Mouse (Mus musculus) cerebellum, adult 2 months (tissue): Measurements from ENCODE around the gene Cwc27. TPM values are rescaled to one million over a fixed set of nuclear protein-coding genes. Genes with fewer than 3 reads are reported as not detected.

Experiments
- DNase-seq, 2 experiments: peaks; one replicate each; pipeline ENCODE4 v3.0.0; 2021
- H3K27ac ChIP-seq: fragments of 200-500 bp; 2 replicates; pipeline ENCODE4 v1.5.1; 2012; ENCODE audit warnings: low read length, control low read depth, inconsistent platforms; ENCODE audit not compliant: insufficient read depth
- H3K27me3 ChIP-seq: fragments of 200-500 bp; 2 replicates; pipeline ENCODE4 v1.6.1; 2012; ENCODE audit warnings: inconsistent platforms, mild to moderate bottlenecking, low read length, moderate library complexity; ENCODE audit not compliant: control insufficient read depth, insufficient read depth
- H3K4me1 ChIP-seq: fragments of 200-500 bp; 2 replicates; pipeline ENCODE4 v1.6.1; 2011; ENCODE audit warnings: low read length; ENCODE audit not compliant: control insufficient read depth, insufficient read depth
- H3K4me3 ChIP-seq: fragments of 200-500 bp; replicated peaks from 2 replicates; pipeline ENCODE3; 2011; ENCODE audit warnings: mild to moderate bottlenecking, low read depth, low read length, control low read depth; ENCODE audit not compliant: insufficient read depth
- CTCF ChIP-seq: fragments of 200-500 bp; IDR thresholded peaks from 2 replicates; pipeline ENCODE4 v1.5.1; 2011; ENCODE audit warnings: low read depth, mild to moderate bottlenecking, control low read depth, low read length, moderate library complexity, borderline replicate concordance; ENCODE audit not compliant: insufficient read depth
- POLR2A ChIP-seq: fragments of 200-500 bp; IDR thresholded peaks from 2 replicates; pipeline ENCODE4 v1.6.1; 2011; ENCODE audit warnings: low read length, control low read depth, borderline replicate concordance; ENCODE audit not compliant: insufficient read depth
- WGBS: fragments of 180-500 bp; shearing (Covaris S2); methylation state at CpG from one replicate; pipeline ENCODE4 v1.1.7; 2018; 5-methylcytosine and 5-hydroxymethylcytosine counted together
- polyA plus RNA-seq: library from polyadenylated mRNA; depleted of rRNA; stranded (reverse); fragments of >200 nt; gene quantifications from 2 replicates; pipeline ENCODE4 v1.2.3, GENCODE M21; 2012

Cwc27 gene
- polyA plus RNA-seq, 1 experiment: 16.4 TPM

DNA sequence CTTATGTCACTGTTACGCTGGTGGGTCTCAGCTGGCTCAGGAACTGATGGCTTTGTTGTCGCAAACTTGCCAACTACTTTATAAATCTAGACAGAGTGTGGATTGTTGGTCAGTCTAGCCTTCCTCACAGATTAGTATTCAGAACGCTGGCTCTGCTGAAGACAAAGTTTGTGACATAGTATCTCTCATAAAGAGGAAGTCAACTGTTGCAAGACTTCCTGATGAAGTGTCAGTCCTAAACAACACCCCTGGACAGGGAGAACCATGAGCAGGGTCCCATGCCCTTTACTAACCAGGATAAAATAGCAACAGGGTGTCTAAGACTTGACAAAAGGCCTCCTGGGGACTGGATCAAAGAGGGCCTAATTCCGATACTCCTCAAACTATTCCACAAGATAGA lies 205.6 kb downstream of the Cwc27 start:
- Histone ChIP-seq H3K4me3 (no peak overlapping the region), H3K4me1 (no peaks in the 10 kb centered on the region), H3K27me3 (no peaks in the 10 kb centered on the region), H3K27ac (no peak overlapping the region)
- no peak for DNase-seq
- TF ChIP-seq CTCF (no peak), POLR2A (no peak)
- 92% methylated on average over 4 of the region's 4 CpGs for WGBS

DNA sequence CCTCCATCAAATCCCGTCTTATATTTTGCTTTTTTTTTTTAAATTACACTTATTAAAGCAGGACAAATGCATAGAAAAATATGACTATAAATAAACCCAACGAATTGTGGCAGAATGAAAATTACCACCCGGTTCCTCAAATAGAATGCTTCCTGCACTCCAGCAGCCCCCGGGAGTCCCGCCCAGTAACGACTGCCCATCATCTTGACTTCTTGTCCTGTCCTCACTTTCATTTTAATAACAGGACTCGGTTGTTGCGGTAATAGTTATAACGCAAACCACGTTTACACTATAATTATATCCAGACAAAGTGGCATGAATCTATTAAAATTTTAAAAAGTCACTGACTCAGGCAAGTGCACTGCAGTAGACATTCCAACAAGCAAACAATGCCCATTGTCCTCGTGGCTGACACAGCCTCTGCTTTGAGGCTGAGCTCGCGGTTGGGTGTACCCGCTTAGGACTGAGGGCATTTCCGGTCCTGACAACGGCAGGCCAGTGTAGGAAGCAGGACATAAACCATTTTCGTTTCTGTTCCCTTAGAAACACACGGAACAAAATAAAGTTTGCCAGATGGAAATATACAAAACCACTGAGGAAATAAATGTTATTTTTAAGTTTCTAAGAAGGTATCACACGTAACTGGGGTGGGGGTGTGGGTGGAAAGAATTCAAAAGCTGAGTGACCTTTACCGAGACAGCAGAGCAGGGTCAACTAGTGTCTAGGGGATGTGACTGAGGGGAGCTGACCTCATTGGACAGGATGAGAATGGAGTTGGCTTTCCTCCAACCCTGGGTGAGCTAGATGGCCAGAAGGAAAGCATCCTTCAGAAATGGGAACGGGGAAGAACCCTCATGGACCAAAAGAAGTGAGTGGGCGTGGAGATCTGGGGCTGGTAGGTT lies 206.5 kb downstream of the Cwc27 start:
- 86% methylated on average over 22 of the region's 22 CpGs for WGBS
- no peak for DNase-seq
- H3K4me3 ChIP-seq: no peak overlapping the region
- TF ChIP-seq POLR2A (no peak), CTCF (no peak)
- no peaks in the 10 kb centered on the region for H3K4me1 ChIP-seq
- no peaks in the 10 kb centered on the region for H3K27me3 ChIP-seq
- H3K27ac ChIP-seq: no peak overlapping the region

DNA sequence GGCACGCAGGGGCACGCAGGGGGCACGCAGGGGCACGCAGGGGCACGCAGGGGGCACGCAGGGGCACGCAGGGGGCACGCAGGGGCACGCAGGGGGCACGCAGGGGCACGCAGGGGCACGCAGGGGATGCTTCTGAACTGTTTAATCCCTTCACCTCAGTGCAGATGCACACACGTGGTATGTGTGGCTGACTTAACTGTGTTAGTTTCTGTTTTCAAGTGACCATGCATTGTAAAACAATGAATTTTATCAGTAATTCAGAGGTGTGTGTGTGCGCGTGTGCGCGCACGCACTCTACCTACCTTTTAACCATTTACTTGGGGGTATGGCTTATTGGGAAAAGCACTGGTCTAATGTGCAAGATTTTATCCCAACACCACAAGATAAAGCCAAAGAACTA lies 208.4 kb downstream of the Cwc27 start:
- Histone ChIP-seq H3K4me1 (no peaks in the 10 kb centered on the region), H3K27ac (no peak overlapping the region), H3K4me3 (no peak overlapping the region), H3K27me3 (no peaks in the 10 kb centered on the region)
- WGBS: 88% methylated on average over 18 of the region's 18 CpGs
- TF ChIP-seq POLR2A: no peak
- no peak for TF ChIP-seq CTCF
- DNase-seq: no peak

DNA sequence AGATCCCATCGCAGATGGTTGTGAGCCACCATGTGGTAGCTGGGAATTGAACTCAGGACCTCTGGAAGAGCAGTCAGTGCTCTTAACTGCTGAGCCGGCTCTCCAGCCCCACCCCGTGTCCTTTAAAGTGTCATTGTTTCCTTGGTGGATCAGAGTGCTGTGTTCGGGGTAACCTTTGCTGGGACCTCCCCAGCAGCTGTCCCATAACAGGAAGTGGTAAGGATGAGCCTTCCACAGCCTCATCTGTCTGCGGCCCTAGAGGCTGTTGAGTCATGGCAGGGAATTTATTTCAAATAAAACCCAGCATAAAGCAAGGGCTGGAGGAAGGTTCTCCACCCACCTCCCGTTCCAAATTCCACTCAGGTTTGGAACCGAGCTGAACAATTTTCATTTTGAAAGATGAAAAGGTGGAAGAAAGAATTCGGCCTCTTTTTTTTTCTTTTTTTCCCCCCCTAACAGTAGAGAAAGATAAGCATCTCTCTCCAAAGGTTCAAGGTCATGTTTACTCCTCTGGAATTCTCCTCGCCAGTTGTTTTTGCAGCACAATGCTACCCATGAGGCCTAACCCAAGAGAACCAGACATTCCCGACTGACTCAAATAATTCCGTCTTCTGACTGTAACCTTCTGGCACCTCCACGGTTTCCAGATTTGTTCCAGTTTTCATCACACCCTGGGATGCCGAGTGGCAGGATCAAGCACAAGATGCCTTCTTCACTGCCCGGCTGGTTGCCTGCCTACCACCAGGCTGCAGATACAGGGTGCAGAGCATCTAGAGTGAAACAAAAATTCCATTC lies 210.0 kb downstream of the Cwc27 start:
- H3K4me1 ChIP-seq: no peaks in the 10 kb centered on the region
- no peaks in the 10 kb centered on the region for H3K27me3 ChIP-seq
- TF ChIP-seq CTCF (no peak), POLR2A (no peak)
- no peak for DNase-seq
- 65% methylated on average over 14 of the region's 14 CpGs for WGBS
- no peak overlapping the region for H3K4me3 ChIP-seq
- H3K27ac ChIP-seq: no peak overlapping the region

DNA sequence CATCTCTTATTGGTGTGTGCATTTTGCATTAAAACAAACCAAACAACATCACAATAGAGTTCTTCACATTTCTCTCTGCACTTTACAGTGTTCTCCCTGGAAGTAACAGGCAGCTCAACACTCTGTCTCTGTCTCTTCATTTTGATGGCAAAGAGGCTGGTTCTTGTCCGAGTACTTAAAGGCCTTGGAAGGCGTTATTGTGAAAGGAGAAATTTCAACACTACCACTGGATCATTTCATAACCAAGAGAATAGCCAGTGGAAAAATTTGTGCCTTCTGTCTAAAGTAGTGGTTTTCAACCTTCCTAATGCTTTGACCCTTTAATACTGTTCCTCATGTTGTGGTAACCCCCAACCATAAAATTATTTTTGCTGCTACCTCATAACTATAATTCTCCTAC lies 211.8 kb downstream of the Cwc27 start:
- H3K4me1 ChIP-seq: no peaks in the 10 kb centered on the region
- TF ChIP-seq CTCF: no peak
- TF ChIP-seq POLR2A: no peak
- H3K4me3 ChIP-seq: no peak overlapping the region
- no peak overlapping the region for H3K27ac ChIP-seq
- H3K27me3 ChIP-seq: no peaks in the 10 kb centered on the region
- whole genome bisulfite sequencing: 91% methylated on average over 2 of the region's 2 CpGs
- DNase-seq: no peak

DNA sequence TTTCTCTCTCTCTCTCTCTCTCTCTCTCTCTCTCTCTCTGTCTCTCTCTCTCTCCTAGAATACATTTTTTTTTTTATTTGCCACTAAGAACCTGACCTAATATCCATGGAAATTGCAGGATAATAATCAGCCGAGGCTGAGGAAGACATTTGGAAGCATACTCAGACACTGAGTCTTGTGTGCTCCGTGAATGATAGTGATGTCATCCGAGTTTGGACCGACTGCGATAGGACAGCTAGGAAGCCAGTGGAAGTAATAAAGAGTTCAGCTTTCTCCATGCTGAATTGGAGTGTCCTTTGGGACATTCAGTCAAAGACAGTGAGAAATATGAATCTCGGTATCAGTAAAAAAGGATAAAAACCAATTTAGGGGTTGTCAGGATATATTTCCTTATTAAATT lies 214.7 kb downstream of the Cwc27 start:
- DNase-seq: no peak
- H3K27ac ChIP-seq: no peak overlapping the region
- no peaks in the 10 kb centered on the region for H3K4me1 ChIP-seq
- H3K27me3 ChIP-seq: no peaks in the 10 kb centered on the region
- 68% methylated on average over 6 of the region's 6 CpGs for WGBS
- H3K4me3 ChIP-seq: no peak overlapping the region
- TF ChIP-seq POLR2A: no peak
- no peak for TF ChIP-seq CTCF

DNA sequence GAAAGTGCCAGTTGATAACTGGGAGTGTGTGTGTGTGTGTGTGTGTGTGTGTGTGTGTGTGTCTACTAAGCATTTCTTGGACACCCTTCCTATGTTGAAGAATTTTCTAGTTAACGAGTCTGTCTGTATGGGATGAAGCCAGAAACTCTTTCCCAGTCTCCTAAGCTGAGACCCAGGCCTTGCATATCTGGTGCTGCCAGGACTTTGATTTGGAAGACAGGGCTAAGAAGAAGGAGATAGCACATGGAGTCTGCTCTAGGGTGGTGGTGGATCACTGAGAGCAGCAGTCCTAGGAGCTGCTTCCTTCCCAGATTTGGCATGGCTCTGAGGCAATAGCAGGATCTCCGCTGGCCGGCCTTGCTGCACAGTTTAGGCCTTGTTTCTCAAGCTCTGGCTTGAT lies 215.2 kb downstream of the Cwc27 start:
- Histone ChIP-seq H3K27me3 (no peaks in the 10 kb centered on the region), H3K27ac (no peak overlapping the region), H3K4me1 (no peaks in the 10 kb centered on the region), H3K4me3 (no peak overlapping the region)
- 75% methylated on average over 3 of the region's 3 CpGs for WGBS
- no peak for DNase-seq
- no peak for TF ChIP-seq POLR2A
- TF ChIP-seq CTCF: no peak

DNA sequence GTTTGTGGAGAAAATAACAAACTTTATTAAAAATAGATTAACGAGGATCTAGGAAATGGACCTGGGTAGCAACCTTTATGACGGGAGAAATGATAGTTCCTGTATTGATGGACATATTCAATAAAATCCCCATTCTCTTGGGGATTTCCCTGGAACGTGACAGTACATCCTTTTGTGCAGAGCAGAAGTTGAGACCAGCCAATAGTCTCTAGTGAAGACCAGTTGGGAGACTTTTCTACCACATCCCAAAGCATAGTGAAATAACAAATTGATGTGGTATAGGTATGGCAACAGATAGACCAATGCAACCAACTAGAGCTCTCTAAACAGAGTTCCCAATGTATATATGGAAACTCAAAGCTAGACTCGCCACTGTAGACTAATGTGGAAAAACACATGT lies 220.7 kb downstream of the Cwc27 start:
- no peak for DNase-seq
- TF ChIP-seq POLR2A: no peak
- WGBS: 90% methylated on average over 4 of the region's 4 CpGs

More for the DNA sequence above, 220.7 kb downstream of the Cwc27 start:
- H3K4me1 ChIP-seq: no peaks in the 10 kb centered on the region
- H3K4me3 ChIP-seq: no peak overlapping the region
- H3K27ac ChIP-seq: no peak overlapping the region
- H3K27me3 ChIP-seq: no peaks in the 10 kb centered on the region
